8 mouse cellular contexts compared by ENCODE assay signal in the genomic region with DNA sequence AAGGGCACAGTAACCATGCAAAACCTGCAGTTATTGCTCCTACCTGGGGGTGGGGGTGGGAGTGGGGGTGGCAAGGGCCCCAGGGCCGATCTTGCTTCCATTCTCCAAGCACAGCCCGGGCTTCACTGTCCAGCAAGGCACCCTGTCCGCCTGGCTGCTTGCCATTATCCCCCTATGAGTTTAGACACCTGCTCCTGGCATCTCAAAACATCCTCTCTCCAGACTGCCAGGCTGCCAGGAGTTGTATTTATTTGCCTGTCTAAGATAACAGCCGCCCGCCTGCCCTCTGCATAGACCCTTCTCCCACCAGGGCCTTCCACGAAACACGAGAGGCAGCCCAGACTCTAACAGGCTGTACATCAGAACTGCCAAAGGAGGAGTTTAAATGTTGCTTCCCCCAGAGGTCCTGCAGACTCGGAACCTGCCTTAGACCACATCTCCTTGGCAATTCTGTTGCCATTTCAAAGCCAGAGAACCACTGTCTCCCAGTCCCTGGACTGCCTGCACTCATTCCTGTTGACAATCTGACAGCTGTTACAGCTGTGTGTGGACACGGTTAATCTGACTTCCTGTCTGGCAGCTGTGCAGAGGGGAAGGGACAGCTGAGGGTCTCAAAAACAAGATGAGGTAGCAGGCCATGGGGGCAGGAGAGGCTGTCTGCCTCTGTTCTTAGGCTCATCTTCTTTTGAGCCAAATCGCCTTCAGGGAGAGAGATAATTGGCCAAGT. TPM values are rescaled to one million over a fixed set of nuclear protein-coding genes. Genes with fewer than 3 reads are reported as not detected.
DNase-seq lines count a peak whose midpoint lies in the region; ATAC-seq and TF ChIP-seq lines count a peak whose summit lies in the region.

No protein-coding gene starts in this region.

- H3K79me3 ChIP-seq in C2C12 (ENCODE audit: low read depth), result peaks cover 41% of the 10 kb centered on the region

- H3K4me1 ChIP-seq in hindbrain, embryonic 13.5 days (replicated peaks), result peaks cover 89% of the 10 kb centered on the region
- H3K4me1 ChIP-seq in hindbrain, postnatal 0 days (ENCODE audit: insufficient read depth, low read length), result peaks cover 49% of the 10 kb centered on the region
- H3K4me1 ChIP-seq in intestine, postnatal 0 days (replicated peaks; ENCODE audit: control insufficient read depth, insufficient read depth, low read length), result peaks cover 33% of the 10 kb centered on the region

- peak overlapping the region; percentile 35; the same call in 1 of the 2 replicates for H3K9ac ChIP-seq in hindbrain, embryonic 13.5 days
- H3K9ac ChIP-seq in hindbrain, postnatal 0 days (replicated peaks; ENCODE audit: low read length), result no peak overlapping the region
- no peak overlapping the region for H3K9ac ChIP-seq in intestine, postnatal 0 days (ENCODE audit: low read depth, low read length)

- peak overlapping the region; percentile 44 for H3K27ac ChIP-seq in hindbrain, embryonic 13.5 days
- H3K27ac ChIP-seq in hindbrain, postnatal 0 days, result no peak overlapping the region
- H3K27ac ChIP-seq in intestine, postnatal 0 days (ENCODE audit: low read depth, low read length), result no peak overlapping the region

- no peak overlapping the region for H3K4me3 ChIP-seq in hindbrain, embryonic 13.5 days
- no peak overlapping the region for H3K4me3 ChIP-seq in hindbrain, postnatal 0 days (ENCODE audit: low read length)
- H3K4me3 ChIP-seq in C2C12 (ENCODE audit: insufficient read depth, poor library complexity, severe bottlenecking), result no peak overlapping the region
- no peak overlapping the region for H3K4me3 ChIP-seq in intestine, postnatal 0 days (ENCODE audit: low read depth, low read length)

- peaks cover 85% of the 10 kb centered on the region for H3K79me2 ChIP-seq in C2C12 (ENCODE audit: control insufficient read depth, insufficient read depth)

- no peak for TF ChIP-seq POLR2A in brain, embryonic 14.5 days (IDR thresholded peaks at IDR 0.05; ENCODE audit: borderline replicate concordance, extremely low read depth, insufficient read depth, insufficient read length, poor library complexity, severe bottlenecking)

- no peaks in the 10 kb centered on the region for H3K27me3 ChIP-seq in hindbrain, embryonic 13.5 days
- no peaks in the 10 kb centered on the region for H3K27me3 ChIP-seq in hindbrain, postnatal 0 days (ENCODE audit: insufficient read depth, low read length)
- H3K27me3 ChIP-seq in C2C12 (ENCODE audit: control insufficient read depth, insufficient read depth, insufficient read length), result no peaks in the 10 kb centered on the region
- H3K27me3 ChIP-seq in intestine, postnatal 0 days (replicated peaks; ENCODE audit: control insufficient read depth, insufficient read depth, low read length), result no peaks in the 10 kb centered on the region

- no peak for DNase-seq in hindbrain, postnatal 0 days (ENCODE audit: low spot score)
- DNase-seq in brain, embryonic 14.5 days (ENCODE audit: low read depth), result peak; percentile 30
- no peak for DNase-seq in adrenal gland, postnatal 25 days
- no peak for DNase-seq in spleen, postnatal 10 days (ENCODE audit: low spot score in 2 of 2)

- no peak for TF ChIP-seq CTCF in hindbrain, postnatal 0 days (IDR thresholded peaks at IDR 0.05; ENCODE audit: low read depth)
- no peak for TF ChIP-seq CTCF in C2C12 (IDR thresholded peaks at IDR 0.05; ENCODE audit: control insufficient read depth, insufficient read depth, insufficient read length)
- no peak for TF ChIP-seq CTCF in brain, embryonic 14.5 days (IDR thresholded peaks at IDR 0.05; ENCODE audit: borderline replicate concordance, extremely low read depth, insufficient read depth, insufficient read length)
- no peak for TF ChIP-seq CTCF in intestine, postnatal 0 days (IDR thresholded peaks at IDR 0.05; ENCODE audit: low read depth)

- H3ac ChIP-seq in C2C12 (ENCODE audit: control insufficient read depth, insufficient read length, low read depth), result no peak overlapping the region

- WGBS in hindbrain, embryonic 13.5 days, result 60% methylated on average over 10 of the region's 10 CpGs
- WGBS in hindbrain, postnatal 0 days, result 44% methylated on average over 10 of the region's 10 CpGs
- WGBS in intestine, postnatal 0 days, result 64% methylated on average over 10 of the region's 10 CpGs

- no peak overlapping the region for H3K4me2 ChIP-seq in hindbrain, embryonic 13.5 days
- no peak overlapping the region for H3K4me2 ChIP-seq in hindbrain, postnatal 0 days (ENCODE audit: low read depth, low read length)
- H3K4me2 ChIP-seq in intestine, postnatal 0 days (replicated peaks; ENCODE audit: low read depth), result 0 out of 2 replicates have a peak overlapping the region, but pooled peaks have one; percentile 21

- peaks cover 20% of the 10 kb centered on the region for H3K36me3 ChIP-seq in hindbrain, embryonic 13.5 days
- H3K36me3 ChIP-seq in hindbrain, postnatal 0 days (ENCODE audit: insufficient read depth, low read length), result no peaks in the 10 kb centered on the region
- no peaks in the 10 kb centered on the region for H3K36me3 ChIP-seq in C2C12 (ENCODE audit: control insufficient read depth, insufficient read depth)
- H3K36me3 ChIP-seq in intestine, postnatal 0 days (ENCODE audit: control insufficient read depth, insufficient read depth), result peaks cover 7% of the 10 kb centered on the region; the same call in 1 of the 2 replicates

- no peaks in the 10 kb centered on the region for H3K9me3 ChIP-seq in hindbrain, embryonic 13.5 days
- H3K9me3 ChIP-seq in hindbrain, postnatal 0 days (ENCODE audit: low read length), result no peaks in the 10 kb centered on the region
- no peaks in the 10 kb centered on the region for H3K9me3 ChIP-seq in intestine, postnatal 0 days (ENCODE audit: control insufficient read depth)

- ATAC-seq in hindbrain, embryonic 13.5 days (ENCODE audit: low FRiP score), result no peak
- no peak for ATAC-seq in hindbrain, postnatal 0 days
- ATAC-seq in intestine, postnatal 0 days, result no peak
- ATAC-seq in inflammation-experienced regulatory T-cells, adult 6 months, result no peak

TF ChIP-seq in C2C12, 6 proteins besides CTCF, POLR2A, EP300 and RAD21:
- TF ChIP-seq USF1 (IDR thresholded peaks at IDR 0.05; ENCODE audit: low read depth) (no peak), MYOD1 (IDR thresholded peaks at IDR 0.05; ENCODE audit: control insufficient read depth, insufficient read length, low read depth) (peak; percentile 73)

RNA-seq across cellular contexts. Expression of a gene that starts 15.4 kb away (rescaled TPM):
- 82.0 and 85.4 TPM in 2 replicates for polyA plus RNA-seq in hindbrain, embryonic 13.5 days (2015; fragmentation: Nextera tagmentation; extraction: Ambion mirVana)
- total RNA-seq in hindbrain, postnatal 0 days (2014; rRNA removed), result 212 and 350 TPM in 2 replicates
- 61.2 and 61.9 TPM in 2 replicates for polyA plus RNA-seq in hindbrain, postnatal 0 days (2015; fragmentation: Nextera tagmentation; extraction: Ambion mirVana)
- 74.9 TPM for polyA plus RNA-seq in C2C12 (2012; fragmentation: generic; extraction: Trizol)
- 147 and 153 TPM in 2 replicates for polyA plus RNA-seq in brain, embryonic 14.5 days (2012; rRNA removed)
- 30.1 and 30.4 TPM in 2 replicates for polyA plus RNA-seq in intestine, postnatal 0 days (2015; fragmentation: Nextera tagmentation; extraction: Ambion mirVana)
- total RNA-seq in adrenal gland, postnatal 25 days (2021), result 79.9 and 117 TPM in 2 replicates
- 1 to 10 TPM; 6.8 to 8.2 (median 7.7) TPM for polyA plus RNA-seq in inflammation-experienced regulatory T-cells, adult 6 months (2017; shearing (Covaris generic))

RNA-seq across cellular contexts. Expression of a gene that starts 25.2 kb away (rescaled TPM):
- polyA plus RNA-seq in hindbrain, embryonic 13.5 days (2015; fragmentation: Nextera tagmentation; extraction: Ambion mirVana), result 30.0 and 37.2 TPM in 2 replicates
- 67.5 and 70.1 TPM in 2 replicates for total RNA-seq in hindbrain, postnatal 0 days (2014; rRNA removed)
- polyA plus RNA-seq in hindbrain, postnatal 0 days (2015; fragmentation: Nextera tagmentation; extraction: Ambion mirVana), result 43.8 and 46.2 TPM in 2 replicates
- 40.4 TPM for polyA plus RNA-seq in C2C12 (2012; fragmentation: generic; extraction: Trizol)
- polyA plus RNA-seq in brain, embryonic 14.5 days (2012; rRNA removed), result 56.9 and 67.0 TPM in 2 replicates
- polyA plus RNA-seq in intestine, postnatal 0 days (2015; fragmentation: Nextera tagmentation; extraction: Ambion mirVana), result 20.4 and 21.1 TPM in 2 replicates
- 132 and 143 TPM in 2 replicates for total RNA-seq in adrenal gland, postnatal 25 days (2021)
- 10 to 100 TPM; 18.7 to 39.7 (median 37.9) TPM for polyA plus RNA-seq in inflammation-experienced regulatory T-cells, adult 6 months (2017; shearing (Covaris generic))

RNA-seq across cellular contexts. Expression of a gene that starts 29.5 kb away (rescaled TPM):
- 144 and 148 TPM in 2 replicates for polyA plus RNA-seq in hindbrain, embryonic 13.5 days (2015; fragmentation: Nextera tagmentation; extraction: Ambion mirVana)
- total RNA-seq in hindbrain, postnatal 0 days (2014; rRNA removed), result 65.7 and 167 TPM in 2 replicates
- polyA plus RNA-seq in hindbrain, postnatal 0 days (2015; fragmentation: Nextera tagmentation; extraction: Ambion mirVana), result 147 and 153 TPM in 2 replicates
- polyA plus RNA-seq in C2C12 (2012; fragmentation: generic; extraction: Trizol), result 43.0 TPM
- 36.5 and 47.6 TPM in 2 replicates for polyA plus RNA-seq in brain, embryonic 14.5 days (2012; rRNA removed)
- polyA plus RNA-seq in intestine, postnatal 0 days (2015; fragmentation: Nextera tagmentation; extraction: Ambion mirVana), result 103 and 107 TPM in 2 replicates
- total RNA-seq in adrenal gland, postnatal 25 days (2021), result 72.6 and 92.6 TPM in 2 replicates
- polyA plus RNA-seq in inflammation-experienced regulatory T-cells, adult 6 months (2017; shearing (Covaris generic)), result 10 to 100 TPM; 58.3 to 99.6 (median 68.0) TPM

RNA-seq across cellular contexts. Expression of a gene that starts 34.1 kb away (rescaled TPM):
- polyA plus RNA-seq in hindbrain, embryonic 13.5 days (2015; fragmentation: Nextera tagmentation; extraction: Ambion mirVana), result 3.8 TPM in 2 replicates
- total RNA-seq in hindbrain, postnatal 0 days (2014; rRNA removed), result 2.3 and 2.4 TPM in 2 replicates
- polyA plus RNA-seq in hindbrain, postnatal 0 days (2015; fragmentation: Nextera tagmentation; extraction: Ambion mirVana), result 2.1 and 2.3 TPM in 2 replicates
- 12.0 TPM for polyA plus RNA-seq in C2C12 (2012; fragmentation: generic; extraction: Trizol)
- polyA plus RNA-seq in brain, embryonic 14.5 days (2012; rRNA removed), result 5.0 and 8.2 TPM in 2 replicates
- 2.7 and 3.4 TPM in 2 replicates for polyA plus RNA-seq in intestine, postnatal 0 days (2015; fragmentation: Nextera tagmentation; extraction: Ambion mirVana)
- total RNA-seq in adrenal gland, postnatal 25 days (2021), result 1.3 and 1.5 TPM in 2 replicates
- 1 to 10 TPM in 2 of 3 experiments, under 1 TPM in 1; 0.95 to 7.0 (median 1.5) TPM for polyA plus RNA-seq in inflammation-experienced regulatory T-cells, adult 6 months (2017; shearing (Covaris generic))

RNA-seq across cellular contexts. Expression of a gene that starts 54.0 kb away (rescaled TPM):
- polyA plus RNA-seq in hindbrain, embryonic 13.5 days (2015; fragmentation: Nextera tagmentation; extraction: Ambion mirVana), result not detected in 2 replicates
- 2.2 and 2.6 TPM in 2 replicates for total RNA-seq in hindbrain, postnatal 0 days (2014; rRNA removed)
- polyA plus RNA-seq in hindbrain, postnatal 0 days (2015; fragmentation: Nextera tagmentation; extraction: Ambion mirVana), result 0.29 and 0.41 TPM in 2 replicates
- polyA plus RNA-seq in C2C12 (2012; fragmentation: generic; extraction: Trizol), result not detected
- polyA plus RNA-seq in brain, embryonic 14.5 days (2012; rRNA removed), result 0.25 and 0.56 TPM in 2 replicates
- 0.05 and 0.09 TPM in 2 replicates for polyA plus RNA-seq in intestine, postnatal 0 days (2015; fragmentation: Nextera tagmentation; extraction: Ambion mirVana)
- total RNA-seq in adrenal gland, postnatal 25 days (2021), result 0.36 TPM in 1 of 2 replicates, not detected in the other
- not detected for polyA plus RNA-seq in inflammation-experienced regulatory T-cells, adult 6 months (2017; shearing (Covaris generic))
